Mouse (Mus musculus) stomach, postnatal 0 days (tissue): Measurements from ENCODE around the gene Slc35f1. TPM values are rescaled to one million over a fixed set of nuclear protein-coding genes. Genes with fewer than 3 reads are reported as not detected.

ENCODE experiments used
- ATAC-seq: fragments of 200-750 bp; cut with Nextera tagmentation; 2 replicates; pipeline ENCODE4 v1.8.0; 2017; ENCODE audit not compliant: low FRiP score, low TSS enrichment
- DNase-seq: peaks from one replicate; pipeline ENCODE4 v3.0.0-alpha.2; 2016; ENCODE audit warnings: low spot score
- H3K27ac ChIP-seq: fragments of 300-500 bp; sonication (generic); replicated peaks from 2 replicates; pipeline ENCODE4 v1.5.1; 2014; ENCODE audit warnings: mild to moderate bottlenecking, control low read depth
- H3K27me3 ChIP-seq: fragments of 300-500 bp; sonication (generic); 2 replicates; pipeline ENCODE4 v1.6.1; 2014; ENCODE audit warnings: low read length; ENCODE audit not compliant: control insufficient read depth, insufficient read depth
- H3K36me3 ChIP-seq: fragments of 300-500 bp; sonication (generic); 2 replicates; pipeline ENCODE4 v1.6.1; 2014; ENCODE audit warnings: low read length, mixed read lengths; ENCODE audit not compliant: control insufficient read depth, insufficient read depth
- H3K4me1 ChIP-seq: fragments of 300-500 bp; sonication (generic); replicated peaks from 2 replicates; pipeline ENCODE4 v1.6.1; 2014; ENCODE audit warnings: antibody characterized with exemption; ENCODE audit not compliant: control insufficient read depth, insufficient read depth
- H3K4me2 ChIP-seq: fragments of 300-500 bp; sonication (generic); replicated peaks from 2 replicates; pipeline ENCODE4 v1.6.1; 2014; ENCODE audit warnings: low read depth, mild to moderate bottlenecking, control low read depth, moderate library complexity
- H3K4me3 ChIP-seq: fragments of 300-500 bp; sonication (generic); 2 replicates; pipeline ENCODE4 v1.5.1; 2014; ENCODE audit warnings: low read depth, low read length, control low read depth
- H3K9ac ChIP-seq: fragments of 300-500 bp; sonication (generic); 2 replicates; pipeline ENCODE4 v1.6.1; 2014; ENCODE audit warnings: mild to moderate bottlenecking, low read length, control low read depth, mixed read lengths
- H3K9me3 ChIP-seq: fragments of 300-500 bp; sonication (generic); 2 replicates; pipeline ENCODE4 v1.6.1; 2016; ENCODE audit warnings: low read length; ENCODE audit not compliant: control insufficient read depth
- CTCF ChIP-seq: IDR thresholded peaks from 2 replicates; pipeline ENCODE4 v1.5.1; 2016; ENCODE audit warnings: antibody characterized with exemption, low read depth, mild to moderate bottlenecking, moderate library complexity
- EP300 ChIP-seq: optimal IDR thresholded peaks from 2 replicates; pipeline ENCODE3; 2016; ENCODE audit warnings: antibody characterized with exemption
- WGBS: fragments of 180-500 bp; shearing (Covaris S2); extraction: QIAGEN DNeasy Blood & Tissue Kit; methylation state at CpG from one replicate; pipeline ENCODE4 v1.1.7; 2014; 5-methylcytosine and 5-hydroxymethylcytosine counted together
- polyA plus RNA-seq: library from polyadenylated mRNA; unstranded; fragments of >200 nt; fragmentation: Nextera tagmentation; extraction: Ambion mirVana; gene quantifications from 2 replicates; pipeline ENCODE4 v1.2.1, GENCODE M21; 2015

Slc35f1 gene
- polyA plus RNA-seq, 1 experiment from 2014 or later: 0.99 TPM

GRCm38 (mm10) chr10:52940831-52941216 is 250.5 kb downstream of the Slc35f1 start:
- H3K9me3 ChIP-seq: no peaks in the 10 kb centered on the region
- H3K36me3 ChIP-seq: no peaks in the 10 kb centered on the region
- no peaks in the 10 kb centered on the region for H3K27me3 ChIP-seq
- H3K4me2 ChIP-seq: no peak overlapping the region
- H3K4me1 ChIP-seq: no peaks in the 10 kb centered on the region
- no peak overlapping the region for H3K9ac ChIP-seq
- H3K27ac ChIP-seq: no peak overlapping the region
- H3K4me3 ChIP-seq: no peak overlapping the region
- ATAC-seq: no peak
- TF ChIP-seq EP300: no peak
- no peak for TF ChIP-seq CTCF
- 78% methylated on average over 5 of the region's 5 CpGs for WGBS
- no peak for DNase-seq

GRCm38 (mm10) chr10:52952581-52952980 is 262.2 kb downstream of the Slc35f1 start:
- no peak overlapping the region for H3K27ac ChIP-seq
- no peak overlapping the region for H3K9ac ChIP-seq
- no peak overlapping the region for H3K4me3 ChIP-seq
- no peaks in the 10 kb centered on the region for H3K9me3 ChIP-seq
- WGBS: 73% methylated on average over 3 of the region's 3 CpGs
- ATAC-seq (no peak), DNase-seq (no peak)
- H3K36me3 ChIP-seq: no peaks in the 10 kb centered on the region
- TF ChIP-seq CTCF (no peak), EP300 (no peak)
- H3K4me1 ChIP-seq: no peaks in the 10 kb centered on the region
- H3K27me3 ChIP-seq: no peaks in the 10 kb centered on the region
- no peak overlapping the region for H3K4me2 ChIP-seq

GRCm38 (mm10) chr10:52956728-52957127 is 266.4 kb downstream of the Slc35f1 start:
- no peaks in the 10 kb centered on the region for H3K9me3 ChIP-seq
- ATAC-seq (no peak), DNase-seq (no peak)
- H3K27ac ChIP-seq: no peak overlapping the region
- no peaks in the 10 kb centered on the region for H3K4me1 ChIP-seq
- H3K36me3 ChIP-seq: no peaks in the 10 kb centered on the region
- no peak for TF ChIP-seq CTCF
- no peak for TF ChIP-seq EP300
- H3K27me3 ChIP-seq: no peaks in the 10 kb centered on the region
- H3K9ac ChIP-seq: no peak overlapping the region
- H3K4me3 ChIP-seq: no peak overlapping the region
- H3K4me2 ChIP-seq: no peak overlapping the region
- 70% methylated on average over 4 of the region's 4 CpGs for WGBS

GRCm38 (mm10) chr10:52979251-52979650 is 288.9 kb downstream of the Slc35f1 start:
- no peaks in the 10 kb centered on the region for H3K9me3 ChIP-seq
- H3K27me3 ChIP-seq: no peaks in the 10 kb centered on the region
- no peak for TF ChIP-seq EP300
- no peak for TF ChIP-seq CTCF
- DNase-seq: no peak
- H3K9ac ChIP-seq: no peak overlapping the region
- no peak for ATAC-seq
- H3K36me3 ChIP-seq: no peaks in the 10 kb centered on the region
- no peak overlapping the region for H3K4me3 ChIP-seq
- no peaks in the 10 kb centered on the region for H3K4me1 ChIP-seq
- 88% methylated on average over 1 of the region's 1 CpGs for WGBS
- no peak overlapping the region for H3K4me2 ChIP-seq
- H3K27ac ChIP-seq: no peak overlapping the region

- no peaks in the 10 kb centered on the region for H3K4me1 ChIP-seq
- DNase-seq (no peak), ATAC-seq (no peak)
- TF ChIP-seq CTCF: no peak
- no peak for TF ChIP-seq EP300
- no peaks in the 10 kb centered on the region for H3K9me3 ChIP-seq
- no peaks in the 10 kb centered on the region for H3K27me3 ChIP-seq
- H3K27ac ChIP-seq: no peak overlapping the region
- H3K9ac ChIP-seq: no peak overlapping the region
- no peak overlapping the region for H3K4me2 ChIP-seq
- no peak overlapping the region for H3K4me3 ChIP-seq
- WGBS: 42% methylated on average over 1 of the region's 1 CpGs
- H3K36me3 ChIP-seq: no peaks in the 10 kb centered on the region
Measured at GRCm38 (mm10) chr10:52982836-52983235, 292.5 kb downstream of the Slc35f1 start.

- Histone ChIP-seq H3K27ac (no peak overlapping the region), H3K9me3 (no peaks in the 10 kb centered on the region), H3K4me3 (no peak overlapping the region), H3K4me2 (no peak overlapping the region), H3K36me3 (no peaks in the 10 kb centered on the region), H3K9ac (no peak overlapping the region), H3K27me3 (no peaks in the 10 kb centered on the region), H3K4me1 (no peaks in the 10 kb centered on the region)
- WGBS: 53% methylated on average over 2 of the region's 2 CpGs
- no peak for ATAC-seq
- no peak for DNase-seq
- TF ChIP-seq CTCF (no peak), EP300 (no peak)
Measured at GRCm38 (mm10) chr10:52992246-52992645, 301.9 kb downstream of the Slc35f1 start.
